Mouse (Mus musculus) right cerebral cortex, postnatal 10 days (tissue): ENCODE data around the gene Bmp2k.
A peak's percentile ranks its signal among the peaks of the same experiment; 100 is the strongest.
"Not testable (repeated sequence)": the region's sequence is repeated elsewhere in the genome, so short reads cannot be mapped to it uniquely, and the experiment has no call there.

Experiments
- DNase-seq, 2 experiments: peaks; one replicate each; pipeline ENCODE4 v3.0.0; 2021; ENCODE audit warnings: low spot score in 2 of 2

Gene Bmp2k

GRCm38 (mm10) chr5:97002336-97002735 lies 4.8 kb downstream of the Bmp2k start:
- peak in 1 of 2 experiments; percentile 18 for DNase-seq

GRCm38 (mm10) chr5:97002937-97003336 lies 5.4 kb downstream of the Bmp2k start:
- DNase-seq, result no peak

GRCm38 (mm10) chr5:97004178-97005030 lies 6.9 kb downstream of the Bmp2k start:
- DNase-seq, result no peak

DNA sequence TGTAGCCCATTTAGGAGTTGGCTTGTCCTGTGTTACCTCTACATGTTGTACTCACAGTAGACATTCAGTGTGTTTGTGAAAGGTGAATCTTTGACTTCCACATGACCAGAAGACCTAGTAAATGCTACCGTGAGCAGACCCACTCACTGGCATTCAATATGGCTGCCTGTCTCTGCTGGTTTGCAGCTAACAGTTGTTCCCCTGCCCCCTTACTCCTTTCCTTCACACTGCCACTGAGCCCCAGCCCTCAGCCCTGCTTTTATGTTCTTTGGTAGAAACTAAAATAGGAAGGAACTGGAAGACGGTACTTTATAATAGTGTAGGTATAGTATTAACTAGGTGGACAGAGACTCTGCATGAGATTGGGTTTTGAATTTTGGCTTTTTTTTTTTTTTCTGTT lies 8.4 kb downstream of the Bmp2k start:
- no peak for DNase-seq

DNA sequence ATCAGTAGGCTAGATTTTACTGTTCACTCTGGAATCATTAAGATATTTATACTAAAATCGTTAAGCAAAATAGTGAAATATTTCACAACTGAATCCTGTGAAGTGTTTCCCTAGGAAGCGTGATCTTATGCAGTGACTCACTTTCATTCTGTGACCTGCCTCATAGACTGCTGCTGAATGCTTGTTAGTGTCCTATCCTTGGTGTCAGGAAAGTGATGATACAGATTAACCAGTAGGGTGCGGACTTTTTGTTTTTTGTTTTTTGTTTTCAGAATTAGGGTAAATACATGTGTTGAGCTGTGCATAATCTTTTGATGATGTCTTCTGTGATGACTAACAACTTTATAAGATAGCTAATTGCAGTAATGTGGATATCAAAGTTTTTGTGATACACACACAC lies 9.4 kb downstream of the Bmp2k start:
- no peak for DNase-seq

GRCm38 (mm10) chr5:97007496-97007895 lies 10.0 kb downstream of the Bmp2k start:
- DNase-seq, result no peak

DNA sequence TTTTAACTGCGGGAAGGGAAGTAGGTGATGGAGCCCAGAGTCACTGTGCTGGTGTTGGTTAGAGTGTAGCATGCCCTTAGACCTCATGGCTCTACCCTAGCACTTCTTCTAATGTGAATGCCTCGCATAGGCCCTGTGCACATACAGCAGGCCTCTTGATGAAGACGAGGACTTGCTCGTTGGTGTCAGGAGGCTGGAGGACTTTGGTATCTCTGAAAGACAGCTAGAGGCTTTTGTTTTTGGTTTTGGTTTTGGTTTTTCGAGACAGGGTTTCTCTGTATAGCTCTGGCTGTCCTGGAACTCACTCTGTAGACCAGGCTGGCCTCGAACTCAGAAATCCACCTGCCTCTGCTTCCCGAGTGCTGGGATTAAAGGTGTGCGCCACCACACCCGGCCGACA lies 11.7 kb downstream of the Bmp2k start:
- not testable (repeated sequence) for DNase-seq

DNA sequence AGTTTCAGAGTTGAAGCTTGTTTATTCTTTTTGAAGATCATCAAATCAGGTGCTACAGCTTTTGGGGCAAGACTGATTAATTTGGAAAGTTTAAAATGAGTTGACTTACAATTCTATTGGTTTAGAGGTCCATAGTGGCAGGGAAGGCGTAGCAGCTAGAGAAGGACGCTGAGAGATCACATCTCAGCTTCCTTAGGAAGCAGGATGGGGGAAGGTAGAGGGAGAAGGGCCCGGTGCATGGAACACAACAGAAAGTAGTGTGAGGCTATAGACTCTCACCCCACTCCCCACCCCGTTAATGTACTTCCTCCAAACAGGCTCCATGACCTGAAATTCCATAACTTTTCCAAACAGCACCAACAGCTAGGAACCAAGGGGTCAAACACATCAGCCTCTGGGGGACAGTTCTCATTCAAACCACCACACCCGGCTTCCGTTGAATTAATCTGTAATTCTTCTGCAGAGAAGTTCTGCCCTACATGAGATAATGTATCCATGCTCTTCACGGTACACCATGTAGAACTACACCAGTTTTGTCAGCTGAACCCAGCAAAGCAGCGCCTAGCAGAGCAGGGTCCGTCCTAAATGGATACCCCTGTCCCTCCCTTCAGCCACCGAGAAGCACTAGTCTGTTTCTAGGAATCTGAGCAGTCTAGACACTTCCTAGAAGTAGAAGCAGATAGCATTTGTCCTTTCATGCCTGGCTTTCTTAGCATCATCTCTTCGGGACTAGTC lies 12.3 kb downstream of the Bmp2k start:
- no peak for DNase-seq

- DNase-seq, result no peak
Observed at GRCm38 (mm10) chr5:97015781-97016508, 18.5 kb downstream of the Bmp2k start.

GRCm38 (mm10) chr5:97016842-97017577 lies 19.5 kb downstream of the Bmp2k start:
- DNase-seq, result peak in 1 of 2 experiments; percentile 44

GRCm38 (mm10) chr5:97022305-97023278 lies 25.1 kb downstream of the Bmp2k start:
- no peak for DNase-seq

DNA sequence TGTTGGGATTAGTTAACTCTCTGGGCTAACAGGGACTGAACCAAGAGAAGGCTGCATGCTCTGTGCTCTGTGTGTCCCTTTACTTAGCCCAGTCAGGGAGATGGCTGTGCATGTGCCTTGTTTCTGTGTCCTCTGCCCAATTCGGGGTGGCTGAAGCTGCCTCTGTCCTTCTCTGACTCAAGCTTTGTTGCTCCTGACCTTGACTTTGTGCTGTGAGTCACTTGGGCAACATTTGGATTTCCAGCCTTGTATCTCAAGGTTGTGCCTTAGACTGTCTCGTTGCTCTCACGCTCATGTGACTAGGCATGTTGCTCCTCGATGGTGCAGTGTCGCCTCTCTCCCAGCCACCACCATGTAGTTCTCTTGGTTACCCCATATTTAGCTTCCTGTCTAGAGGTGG lies 27.3 kb downstream of the Bmp2k start:
- no peak for DNase-seq

DNA sequence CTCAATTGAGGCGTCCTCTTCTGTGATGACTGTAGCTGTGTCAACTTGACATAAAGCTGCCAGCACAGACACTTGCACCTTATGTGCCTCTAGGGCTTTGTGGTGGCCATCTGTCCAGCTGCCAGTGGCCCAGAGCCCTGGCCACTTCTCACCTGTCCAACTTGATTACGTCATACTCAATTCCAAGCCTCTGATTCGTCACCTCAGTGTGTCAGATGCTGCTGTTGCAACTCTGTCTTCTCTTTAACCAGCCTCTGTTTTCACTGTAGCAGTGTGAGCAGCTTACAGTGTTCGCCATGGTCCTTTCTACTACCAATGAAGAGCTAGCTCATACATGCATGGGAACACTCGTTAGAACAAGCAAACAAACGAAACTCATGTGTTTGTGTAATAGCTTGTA lies 28.2 kb downstream of the Bmp2k start:
- no peak for DNase-seq

DNA sequence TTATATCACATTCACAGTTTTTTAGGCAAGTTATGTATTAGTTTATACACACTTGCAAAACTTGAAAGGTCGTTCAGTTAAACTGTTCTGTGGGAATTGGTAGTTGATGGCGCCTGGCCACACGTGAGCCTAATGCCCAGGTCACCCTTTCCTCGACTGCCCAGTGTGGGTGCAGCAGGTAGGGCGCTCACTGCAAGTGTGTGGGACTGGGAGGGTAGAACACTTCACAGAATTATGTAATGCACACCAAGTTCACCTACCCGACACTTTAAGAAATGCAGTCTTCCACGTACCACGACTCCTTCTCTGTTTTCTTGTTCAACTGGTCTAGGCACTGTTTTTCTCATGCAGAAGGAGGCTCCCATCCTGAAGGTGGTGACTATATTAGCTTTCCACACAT lies 30.5 kb downstream of the Bmp2k start:
- DNase-seq, result no peak

GRCm38 (mm10) chr5:97028840-97029239 lies 31.4 kb downstream of the Bmp2k start:
- not testable (repeated sequence) for DNase-seq

- no peak for DNase-seq
Observed at GRCm38 (mm10) chr5:97031771-97032170, 34.3 kb downstream of the Bmp2k start.

DNA sequence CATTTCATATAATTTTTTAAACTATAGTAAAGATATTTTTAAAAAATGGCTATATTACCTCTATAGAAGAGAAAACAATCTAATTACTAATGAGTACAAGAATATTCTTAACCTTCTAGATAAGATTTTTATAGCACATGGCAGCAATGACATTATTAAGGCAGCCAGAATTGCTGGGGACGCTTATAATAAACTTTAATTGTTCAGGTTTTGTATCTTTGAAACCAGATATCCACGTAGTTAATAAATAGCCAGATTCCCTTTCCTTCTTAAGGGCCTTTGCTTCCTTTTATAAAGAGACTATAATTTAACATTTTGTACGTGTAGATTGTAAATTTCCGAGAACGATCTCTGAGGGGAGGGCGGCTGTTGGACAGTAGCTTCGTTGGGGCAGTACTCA lies 47.8 kb downstream of the Bmp2k start:
- DNase-seq, result no peak

- DNase-seq, result no peak
Observed at GRCm38 (mm10) chr5:97046680-97047079, 49.2 kb downstream of the Bmp2k start.

- DNase-seq, result no peak
Observed at GRCm38 (mm10) chr5:97048905-97049304, 51.4 kb downstream of the Bmp2k start.

DNA sequence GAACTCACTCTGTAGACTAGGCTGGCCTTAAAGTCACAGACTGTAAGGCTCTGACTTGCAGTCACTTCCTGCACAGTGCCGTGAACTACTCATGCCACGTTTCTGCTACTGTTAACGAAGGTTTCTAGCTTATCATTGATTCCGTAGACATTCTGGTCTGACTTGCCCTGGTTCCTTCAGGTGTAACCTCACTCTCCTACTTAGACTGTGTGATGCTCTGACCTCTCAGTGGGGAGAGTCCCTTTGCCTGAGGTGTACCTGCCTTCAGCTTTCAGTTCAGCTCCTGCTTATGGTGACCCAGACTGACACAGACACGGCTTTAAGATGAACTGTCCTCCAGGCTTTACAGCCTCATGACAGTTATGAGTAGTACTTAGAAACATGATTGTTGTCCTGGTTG lies 56.7 kb downstream of the Bmp2k start:
- DNase-seq, result no peak
